Mouse (Mus musculus) erythroid progenitor cell, adult 5-6 weeks (primary cell): ENCODE data around the gene Cdhr3. TPM values are rescaled to one million over a fixed set of nuclear protein-coding genes. Genes with fewer than 3 reads are reported as not detected.

Source experiments
- ATAC-seq: replicated peaks from 2 replicates; pipeline ENCODE4 v1.8.0; 2016; ENCODE audit warnings: moderate number of reproducible peaks, mild to moderate bottlenecking, moderate TSS enrichment, inconsistent platforms; ENCODE audit not compliant: poor library complexity, low FRiP score, severe bottlenecking
- total RNA-seq, 2 experiments: library from RNA; stranded (forward) in 1 of 2; stranded (reverse) in 1 of 2; fragments of 150-400 nt in 1 of 2; fragments of 186-747, 209-891 nt in 1 of 2; gene quantifications; 2 replicates each; pipeline versions ENCODE4 v1.2.3 to v1.2.4; 2015 to 2017; ENCODE audit warnings: low replicate concordance in 2 of 2

Cdhr3 gene
- not detected in 2 replicates for total RNA-seq (2015; ENCODE audit: low replicate concordance)
- total RNA-seq (2017; ENCODE audit: low replicate concordance), result not detected in 2 replicates

DNA sequence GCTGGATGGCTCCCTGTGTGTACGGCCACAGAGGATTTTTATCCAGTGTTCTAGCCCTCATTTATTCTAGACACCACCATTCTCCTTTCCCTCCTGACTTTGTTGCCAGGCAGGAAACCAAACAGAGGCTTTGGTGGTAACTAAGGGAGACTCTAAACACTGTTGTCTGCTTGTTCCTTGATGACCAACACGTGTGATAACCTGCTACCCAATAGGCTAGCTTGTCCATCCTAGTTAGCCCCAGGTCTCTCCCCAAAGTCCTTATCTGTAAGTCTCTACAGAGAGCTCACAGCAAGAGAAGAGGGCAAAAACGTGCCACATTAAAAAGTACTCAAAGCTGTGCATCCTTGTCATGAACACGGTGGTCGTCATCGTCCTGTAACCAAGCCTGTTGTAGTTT, at the start of gene Cdhr3:
Cdhr3 (minus strand) TSS at position 101 of the 400 bp plus-strand sequence.
- no peak for ATAC-seq

DNA sequence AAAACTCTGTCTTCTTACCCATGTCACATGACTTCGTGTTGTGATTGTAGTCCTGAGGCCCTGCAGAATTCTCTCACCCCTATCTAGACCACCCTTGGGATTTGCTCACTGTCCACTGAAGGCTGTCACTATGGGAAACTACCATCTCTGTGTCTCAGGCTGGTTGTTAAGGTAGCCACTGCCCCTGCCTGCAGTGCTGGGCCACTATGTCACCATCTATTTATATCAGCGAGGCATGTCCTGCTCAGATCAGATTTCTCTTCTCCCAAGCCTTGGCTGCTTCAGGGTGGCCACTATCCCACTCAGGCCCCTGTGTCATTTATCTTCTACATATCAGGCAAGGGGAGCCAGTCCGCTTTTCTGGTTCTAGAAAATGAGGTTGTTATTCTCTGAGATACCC, 46.4 kb upstream of the Cdhr3 start:
- ATAC-seq, result no peak

DNA sequence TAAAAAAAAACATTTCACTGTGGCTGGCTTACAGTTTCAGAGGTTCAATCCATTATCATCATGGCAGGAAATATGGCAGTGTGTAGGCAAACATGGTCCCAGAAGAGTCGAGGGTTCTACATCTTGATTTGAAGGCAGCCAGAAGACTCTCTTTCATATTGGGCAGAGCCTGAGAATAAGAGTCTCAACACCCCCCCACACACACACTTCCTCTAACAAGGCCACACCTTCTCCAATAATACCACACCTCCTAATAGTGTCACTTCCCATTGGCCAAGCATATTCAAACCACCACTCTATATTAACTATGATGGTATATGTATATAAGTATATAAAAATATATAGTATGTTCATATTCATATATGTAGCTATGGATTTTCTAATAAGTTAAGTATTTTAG, 45.2 kb upstream of the Cdhr3 start:
- ATAC-seq, result no peak

DNA sequence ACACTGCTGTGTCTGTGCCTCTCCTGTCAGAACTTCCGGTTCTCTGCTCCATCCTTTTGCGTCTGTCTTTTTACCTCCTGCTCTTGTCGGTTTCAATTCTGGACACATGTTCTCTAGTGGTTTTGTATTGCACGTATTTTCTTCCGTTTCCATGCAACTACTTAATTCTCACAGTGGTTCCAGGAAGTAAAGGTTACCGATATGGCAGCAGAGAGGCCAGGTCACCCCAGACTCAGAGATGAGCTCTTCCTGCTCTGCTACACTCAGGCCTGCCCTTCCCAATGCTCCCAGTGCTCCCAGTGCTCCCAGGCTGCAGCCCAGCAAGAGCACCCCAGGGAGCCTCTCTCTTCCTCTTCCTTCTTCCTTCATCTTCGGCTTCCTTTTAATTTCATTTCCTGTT, 39.1 kb upstream of the Cdhr3 start:
- no peak for ATAC-seq

DNA sequence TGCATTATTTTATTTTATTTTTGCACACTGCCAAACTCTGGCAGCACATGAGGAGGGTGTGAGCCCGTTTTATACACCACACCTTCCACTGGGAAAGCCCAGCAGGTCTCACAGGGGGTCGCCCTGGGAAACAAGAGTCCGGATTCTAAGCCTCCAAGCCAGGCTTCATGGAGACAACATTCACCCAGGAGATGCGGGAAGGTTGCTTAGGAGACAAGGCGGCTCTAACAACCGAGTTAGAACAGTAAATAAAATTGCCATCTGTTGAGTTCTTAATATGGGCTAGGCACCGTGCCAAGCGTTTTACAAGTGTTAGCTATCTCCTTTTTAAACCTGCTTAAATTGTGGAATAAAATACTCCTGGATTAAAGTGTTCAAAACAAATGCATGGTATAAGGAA, 37.7 kb upstream of the Cdhr3 start:
- no peak for ATAC-seq

DNA sequence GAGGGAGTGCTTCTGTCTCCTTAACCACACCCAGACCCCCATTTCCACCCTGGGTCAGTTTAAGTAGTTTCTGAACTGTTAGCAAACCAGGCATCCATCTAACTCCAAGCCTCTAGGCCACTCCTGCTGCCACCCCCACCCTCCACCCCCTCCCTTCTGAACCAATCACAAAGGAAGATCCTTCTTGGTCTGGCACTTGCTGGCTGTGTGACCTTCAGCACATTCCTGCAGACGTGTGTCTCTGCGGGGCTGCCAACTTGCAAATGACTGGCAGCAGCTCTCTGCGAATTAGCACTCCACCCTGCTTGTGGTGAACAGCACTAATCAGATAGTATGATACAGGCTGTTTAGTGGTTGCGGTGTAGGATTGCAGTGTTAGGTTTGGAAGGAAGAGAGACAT, 36.7 kb upstream of the Cdhr3 start:
- no peak for ATAC-seq

DNA sequence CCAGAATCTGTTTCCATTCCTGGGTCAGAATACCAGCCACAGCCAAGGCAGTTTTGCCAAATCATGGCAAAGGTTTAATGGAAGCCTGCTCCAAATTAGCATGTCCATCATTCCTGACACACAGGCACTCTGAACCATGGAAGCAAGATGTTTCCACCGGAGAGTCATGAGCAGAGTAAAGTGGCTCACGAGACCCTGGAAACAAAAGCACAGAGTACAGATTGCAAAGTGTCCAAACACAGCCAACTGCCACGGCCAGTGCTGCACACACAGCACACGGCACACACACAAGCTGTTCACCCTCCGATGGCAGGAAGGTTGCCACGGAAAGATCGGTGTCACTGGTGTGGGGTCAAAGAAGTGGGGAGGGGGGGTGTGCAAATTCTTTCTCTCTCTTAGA, 36.0 kb upstream of the Cdhr3 start:
- no peak for ATAC-seq

DNA sequence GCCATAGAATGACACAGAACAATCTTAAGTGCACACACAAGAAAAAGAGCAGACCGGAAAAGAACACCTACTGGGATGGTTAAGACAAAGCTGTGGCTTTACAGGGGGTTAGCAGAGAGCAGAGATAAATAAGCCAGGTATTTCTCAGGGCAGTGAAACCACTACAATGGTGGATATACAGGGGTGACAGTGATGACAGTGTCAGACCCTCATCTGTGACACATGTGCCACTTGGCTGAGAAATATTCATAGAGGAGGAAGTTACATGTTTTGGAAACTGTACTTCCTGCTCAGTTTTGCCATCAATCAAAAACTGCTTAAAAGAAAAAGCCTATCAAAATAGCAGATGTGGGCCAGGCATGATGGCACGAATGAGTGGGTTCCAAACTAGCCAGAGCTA, 35.4 kb upstream of the Cdhr3 start:
- ATAC-seq, result no peak

DNA sequence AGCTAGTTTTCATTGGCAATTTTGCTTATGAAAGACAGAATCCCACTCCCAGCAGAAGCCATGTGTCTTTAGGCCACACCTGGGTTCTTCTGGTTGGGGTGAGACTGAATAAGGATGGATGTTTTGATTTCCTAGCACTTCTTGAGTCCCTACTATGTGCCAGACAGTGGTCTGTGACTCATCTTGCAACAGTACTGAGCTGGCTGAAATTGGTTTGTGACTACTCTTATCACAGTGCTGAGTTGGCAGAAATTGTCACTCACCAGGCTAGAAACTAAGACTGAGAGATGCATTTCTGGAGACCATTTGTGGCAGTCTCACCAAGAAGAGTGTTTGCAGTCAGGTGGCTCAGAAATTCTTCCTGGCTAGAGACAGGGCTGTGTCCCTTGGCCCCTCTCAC, 33.6 kb upstream of the Cdhr3 start:
- ATAC-seq, result no peak

DNA sequence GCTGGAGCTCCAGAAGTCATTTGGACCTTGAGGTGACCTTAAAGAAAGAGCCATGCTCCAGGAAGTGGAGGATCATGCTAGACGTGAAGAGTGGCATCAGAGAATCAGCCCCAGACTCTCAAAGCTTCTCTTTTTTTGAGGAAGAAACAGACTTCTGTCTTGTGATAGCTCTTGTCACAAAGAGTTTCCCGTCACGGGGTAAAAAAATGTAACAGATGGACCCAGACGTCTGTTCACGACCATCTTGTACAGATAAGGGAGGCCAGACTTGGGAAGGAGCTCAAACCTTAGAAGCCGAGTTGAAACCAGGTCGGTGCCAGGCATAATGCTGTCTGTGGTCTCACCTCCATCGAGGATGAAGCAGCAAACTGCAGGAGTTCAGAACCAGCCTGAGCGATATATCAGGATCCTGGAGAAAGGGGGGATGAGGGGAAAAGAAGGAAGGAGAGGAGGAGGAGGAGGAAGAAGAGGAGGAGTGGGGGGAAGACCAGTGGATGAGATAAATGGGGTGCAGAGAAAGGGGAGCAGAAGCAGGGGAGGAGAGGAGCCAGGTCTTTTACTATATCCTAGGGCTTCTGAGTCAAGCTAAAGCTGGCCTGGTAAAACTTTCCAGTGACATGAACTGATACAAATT, 33.0 kb upstream of the Cdhr3 start:
- no peak for ATAC-seq

DNA sequence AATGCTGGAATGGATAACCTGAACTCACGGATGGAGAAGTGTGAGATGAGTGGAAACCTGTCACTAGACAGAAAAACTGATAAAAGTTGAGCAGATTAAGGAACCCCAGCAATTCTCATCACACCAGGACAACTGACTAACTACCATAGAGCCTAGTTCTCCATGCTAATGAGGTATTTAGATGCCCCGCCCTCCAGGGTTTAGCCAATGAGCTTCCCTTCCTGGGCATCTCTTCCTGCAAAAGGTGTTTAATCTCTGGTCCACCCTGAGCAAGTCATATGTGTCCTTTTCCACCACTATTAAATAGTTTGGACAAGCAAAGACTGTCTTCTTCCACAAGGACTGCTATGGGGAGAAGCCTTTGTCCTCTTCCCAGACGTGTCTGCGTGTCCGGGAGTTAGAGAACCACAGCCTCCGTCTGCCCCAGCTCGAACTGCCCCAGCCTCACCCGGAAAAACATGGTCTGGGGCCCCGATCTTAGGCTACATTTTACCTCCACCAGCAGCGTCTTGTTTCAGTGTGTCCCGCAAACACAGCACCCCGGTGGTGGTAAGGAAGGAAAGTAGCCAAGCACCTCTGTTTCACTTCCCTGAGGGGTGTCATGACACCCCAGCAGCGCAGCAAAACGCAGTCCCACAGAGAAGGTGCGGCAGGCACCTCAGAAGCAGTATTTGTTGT, 26.1 kb upstream of the Cdhr3 start:
- ATAC-seq, result no peak

DNA sequence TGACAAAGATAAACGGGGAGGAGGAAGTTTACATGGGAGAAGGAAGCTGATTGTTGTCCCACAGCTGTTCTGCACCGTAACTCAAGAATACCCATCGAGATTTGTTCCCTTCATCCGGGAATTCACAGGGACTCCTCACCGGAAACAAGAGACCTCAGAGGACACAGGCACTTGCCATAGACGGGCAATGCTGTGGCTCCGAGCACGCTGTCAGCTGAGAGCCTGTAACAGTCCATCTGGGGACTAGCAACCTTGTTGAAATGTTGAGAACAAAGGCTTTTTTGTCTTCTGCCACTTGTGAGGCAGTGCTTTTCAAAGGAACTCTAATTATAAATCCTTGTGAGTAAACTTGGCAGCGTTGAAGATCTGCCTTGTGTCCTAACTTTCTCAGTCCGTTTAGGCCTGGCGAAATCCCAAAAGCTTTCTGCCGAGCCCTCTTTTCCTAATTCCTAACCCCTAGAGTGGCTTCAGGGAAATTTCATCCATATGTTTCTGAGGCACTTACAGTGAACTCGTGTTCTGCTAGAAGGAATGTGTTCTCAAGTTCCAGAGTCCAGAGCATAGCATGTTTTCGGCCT, 18.3 kb upstream of the Cdhr3 start:
- no peak for ATAC-seq

DNA sequence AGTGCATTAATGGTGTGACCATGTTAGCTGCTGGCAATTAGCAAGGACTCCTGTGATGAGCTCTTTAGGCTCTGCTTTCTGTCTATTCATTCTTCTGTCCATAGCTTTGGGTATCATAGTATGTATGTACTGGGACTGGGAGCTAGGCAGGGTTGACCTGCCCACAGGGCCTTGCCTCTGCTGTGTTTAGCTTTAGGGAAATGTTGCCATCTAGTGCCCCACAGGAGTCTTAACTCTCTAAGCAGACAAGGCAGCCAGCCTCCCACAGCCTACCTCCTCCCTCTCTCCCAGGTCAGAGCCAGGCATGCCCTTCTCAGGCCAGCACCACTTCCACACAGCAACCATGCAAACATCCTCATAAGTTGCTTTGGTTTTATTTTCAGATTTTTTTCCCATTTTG, 16.9 kb upstream of the Cdhr3 start:
- ATAC-seq, result no peak

DNA sequence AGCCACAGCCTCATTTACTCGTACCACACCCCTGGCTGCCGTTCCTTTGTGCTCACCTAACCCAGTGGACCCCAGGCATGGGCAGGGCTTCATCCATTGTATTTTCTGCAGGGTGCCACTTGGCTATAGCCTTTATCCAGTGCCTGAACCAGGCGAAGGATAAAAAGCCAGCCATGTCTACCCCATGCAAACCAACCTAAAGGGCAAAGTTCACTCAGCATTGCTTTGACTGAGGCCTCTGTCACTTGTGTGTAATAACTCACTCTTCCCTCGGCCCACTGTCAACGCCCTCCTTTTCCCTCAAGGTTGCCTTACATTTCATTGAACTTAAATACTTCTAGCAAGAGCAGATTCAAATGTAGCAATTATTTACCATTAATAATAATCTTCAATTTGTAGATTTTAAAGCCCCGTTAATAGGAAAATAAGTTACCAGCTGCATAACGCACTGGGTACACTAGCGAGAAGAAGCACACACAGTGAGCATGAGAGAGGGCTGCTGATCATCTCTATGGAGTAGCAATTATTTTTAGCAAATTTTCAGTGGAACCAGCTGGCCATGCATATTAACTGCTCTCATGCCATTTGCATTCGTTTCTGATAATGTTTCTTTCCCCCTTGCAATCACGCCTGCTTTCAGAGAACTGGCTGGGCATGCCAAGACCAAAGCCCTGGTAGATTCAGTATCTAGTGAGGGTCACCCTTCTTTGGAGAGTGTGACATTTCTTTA, 13.9 kb upstream of the Cdhr3 start:
- no peak for ATAC-seq

DNA sequence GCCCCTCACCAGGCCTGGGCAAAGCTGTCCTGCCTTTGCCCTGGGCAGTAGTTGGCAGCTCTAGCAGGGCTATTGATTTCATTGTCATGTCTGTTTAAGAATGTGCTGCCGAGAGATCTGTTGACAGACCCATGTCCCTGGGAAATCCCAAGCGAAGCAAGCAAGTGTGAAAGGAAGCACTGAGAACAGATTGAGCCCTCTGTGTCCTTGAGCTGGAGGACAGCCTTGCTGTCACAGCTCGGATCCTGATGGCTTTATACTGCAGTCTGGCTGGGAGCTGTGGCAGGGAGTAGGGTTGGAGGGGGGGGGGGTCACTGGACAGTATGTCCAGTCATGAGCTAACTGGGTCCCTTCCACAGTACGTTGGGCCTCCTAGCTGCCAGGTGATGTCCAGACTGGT, 13.0 kb upstream of the Cdhr3 start:
- no peak for ATAC-seq

DNA sequence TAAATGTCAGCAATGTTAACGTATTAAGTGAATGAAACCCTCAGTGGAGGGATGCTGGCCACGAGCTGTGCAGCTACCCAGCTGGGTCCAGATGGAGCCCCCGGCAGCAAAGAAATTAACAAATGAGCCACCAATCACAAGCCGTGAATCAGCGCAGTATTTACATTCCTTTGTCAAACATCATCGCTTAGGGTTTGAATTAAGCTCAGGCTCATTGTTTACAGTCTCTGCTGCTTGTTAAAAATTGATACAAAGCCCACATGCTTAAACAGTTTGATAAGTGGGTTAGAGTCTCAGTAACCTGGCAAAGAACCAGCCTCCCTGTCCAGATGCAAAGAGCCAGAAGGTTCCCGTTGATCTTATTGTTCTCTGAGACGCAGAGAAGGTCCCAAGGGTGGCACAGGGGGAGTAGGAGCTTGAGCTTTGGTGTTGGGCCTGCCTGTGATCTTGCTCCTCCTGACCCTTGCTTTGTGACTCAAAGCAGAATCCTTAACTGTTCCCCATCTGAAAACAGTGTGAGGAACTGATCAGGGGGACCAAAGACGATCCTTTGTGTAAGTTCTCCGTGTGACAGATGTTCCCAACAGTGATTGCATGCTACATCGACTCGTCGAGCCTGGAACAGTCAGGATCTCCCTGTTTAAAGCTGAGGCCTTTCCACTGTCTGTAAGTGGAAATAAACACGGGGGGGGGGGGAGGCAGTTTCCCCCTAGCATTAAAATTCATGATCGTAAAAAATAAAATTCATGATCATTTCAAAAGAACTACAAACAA, 9.9 kb upstream of the Cdhr3 start:
- no peak for ATAC-seq

DNA sequence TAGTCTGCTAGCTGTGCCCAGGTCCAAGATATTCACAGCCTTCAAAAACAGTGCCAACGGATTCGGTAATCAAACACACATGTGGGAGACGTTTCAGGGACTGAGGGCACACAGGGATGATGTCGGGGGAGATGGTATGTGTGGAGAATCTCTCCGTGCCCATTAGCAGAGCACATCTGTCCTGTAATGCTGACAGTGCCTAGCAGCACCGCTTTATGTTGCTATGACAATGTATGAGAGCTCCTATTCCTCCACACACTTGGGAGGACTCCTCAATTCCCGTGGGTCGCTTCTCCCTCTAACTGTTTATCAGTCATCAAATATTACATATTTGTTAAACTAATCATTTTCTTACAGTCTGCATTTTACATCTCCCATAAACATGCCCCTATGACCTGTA, 9.0 kb upstream of the Cdhr3 start:
- no peak for ATAC-seq

DNA sequence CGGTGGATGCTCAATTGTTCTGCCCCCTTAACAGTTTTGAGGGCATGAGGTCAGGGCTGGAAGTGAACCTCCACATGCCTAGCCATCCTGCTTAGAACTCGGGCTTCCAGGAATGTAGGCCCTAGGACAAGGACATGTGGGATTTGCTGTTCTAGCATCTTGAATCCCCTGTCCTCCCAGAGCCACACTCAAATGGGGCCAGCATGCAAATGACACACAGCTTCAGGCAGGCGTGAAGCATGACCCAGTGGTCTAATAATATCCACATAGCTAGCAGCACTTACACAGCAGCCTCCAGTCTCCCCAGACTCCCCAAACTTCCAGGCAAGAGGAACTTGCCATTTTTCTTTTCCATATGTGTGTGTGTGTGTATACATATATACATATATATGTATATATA, 3.3 kb upstream of the Cdhr3 start:
- ATAC-seq, result no peak

DNA sequence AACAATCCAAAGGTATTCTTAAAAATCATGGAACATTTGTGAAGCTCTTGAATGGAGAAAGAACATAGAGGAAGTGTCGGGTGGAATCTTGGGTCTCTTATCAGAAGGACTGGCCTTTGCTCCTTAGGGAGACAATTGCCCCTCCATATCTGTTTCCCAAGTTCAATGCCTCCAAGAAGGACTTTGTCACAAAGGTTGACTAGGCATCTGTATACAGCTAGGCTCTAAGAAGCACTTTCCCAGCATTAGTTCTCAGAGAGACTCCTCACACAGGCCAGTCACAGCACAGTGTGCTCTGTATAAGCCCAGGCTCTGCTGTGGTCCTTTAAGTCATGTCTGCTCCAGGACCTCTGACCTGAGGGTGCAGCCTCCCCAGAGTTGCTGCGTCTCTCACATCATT, 479 bp downstream of the Cdhr3 start:
- ATAC-seq, result no peak

DNA sequence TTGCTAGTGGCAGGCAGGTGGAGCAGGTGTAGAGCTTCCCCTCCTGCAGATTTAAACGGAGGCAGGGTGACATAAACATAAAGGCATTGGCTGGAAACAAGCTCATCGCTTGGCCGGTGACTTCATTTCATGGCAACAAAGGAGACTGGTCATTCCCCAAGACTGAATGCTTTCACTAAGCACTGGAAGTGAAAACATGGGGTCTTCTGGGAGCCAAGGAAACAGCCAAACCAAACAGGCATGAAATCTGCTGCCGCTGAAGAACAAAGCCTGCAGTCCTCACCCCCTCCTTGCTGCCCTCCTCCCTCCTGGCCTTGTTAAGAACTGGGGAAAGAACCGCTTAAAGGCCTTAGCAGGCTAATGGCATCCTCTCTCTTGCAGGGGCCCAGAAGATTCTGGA, 6.5 kb downstream of the Cdhr3 start:
- no peak for ATAC-seq
